Mouse (Mus musculus): ENCODE data around the gene Pik3r1. TPM values are rescaled to one million over a fixed set of nuclear protein-coding genes. Genes with fewer than 3 reads are reported as not detected.
A peak's percentile ranks its signal among the peaks of the same experiment; 100 is the strongest.

Gene Pik3r1
- total and polyA plus RNA-seq, 2 experiments from 2014 or later = 16.3 to 31.6 TPM

- Histone ChIP-seq H3K4me3 (ENCODE audit: low read depth, low read length) (no peak overlapping the region), H3K4me2 (ENCODE audit: low read depth, low read length) (no peak overlapping the region), H3K9me3 (replicated peaks; ENCODE audit: control insufficient read depth, low read length) (no peaks in the 10 kb centered on the region), H3K36me3 (replicated peaks; ENCODE audit: control insufficient read depth, insufficient read depth, low read length) (no peaks in the 10 kb centered on the region), H3K4me1 (ENCODE audit: control insufficient read depth, insufficient read depth) (peaks cover 31% of the 10 kb centered on the region), H3K27me3 (ENCODE audit: control insufficient read depth, insufficient read depth, low read length) (no peaks in the 10 kb centered on the region), H3K9ac (replicated peaks; ENCODE audit: low read depth, low read length) (no peak overlapping the region), H3K27ac (ENCODE audit: low read depth) (0 out of 2 replicates have a peak overlapping the region, but pooled peaks have one; percentile 15)
- DNase-seq (ENCODE audit: low spot score) (no peak), ATAC-seq (ENCODE audit: insufficient read depth, low read depth) (no peak)
- WGBS = 75% methylated on average over 4 of the region's 4 CpGs
- TF ChIP-seq CTCF (IDR thresholded peaks at IDR 0.05; ENCODE audit: low read depth) (no peak), EP300 (IDR thresholded peaks at IDR 0.05; ENCODE audit: low read depth) (no peak)
Observed at GRCm38 (mm10) chr13:101729248-101730055, 38.6 kb downstream of the Pik3r1 start.

- peak overlapping the region; percentile 6; the same call in 1 of the 2 replicates for H3K27ac ChIP-seq (ENCODE audit: low read depth)
- peaks cover 34% of the 10 kb centered on the region for H3K4me1 ChIP-seq (ENCODE audit: control insufficient read depth, insufficient read depth)
- no peaks in the 10 kb centered on the region for H3K36me3 ChIP-seq (replicated peaks; ENCODE audit: control insufficient read depth, insufficient read depth, low read length)
- TF ChIP-seq EP300 (IDR thresholded peaks at IDR 0.05; ENCODE audit: low read depth) (no peak), CTCF (IDR thresholded peaks at IDR 0.05; ENCODE audit: low read depth) (peak; percentile 64)
- no peak overlapping the region for H3K4me2 ChIP-seq (ENCODE audit: low read depth, low read length)
- H3K27me3 ChIP-seq (ENCODE audit: control insufficient read depth, insufficient read depth, low read length) = no peaks in the 10 kb centered on the region
- ATAC-seq (ENCODE audit: insufficient read depth, low read depth) = peak; percentile 63; the same call in 1 of the 2 replicates
- peak; percentile 63 for DNase-seq (ENCODE audit: low spot score)
- no peak overlapping the region for H3K9ac ChIP-seq (replicated peaks; ENCODE audit: low read depth, low read length)
- no peak overlapping the region for H3K4me3 ChIP-seq (ENCODE audit: low read depth, low read length)
- 60% methylated on average over 7 of the region's 7 CpGs for WGBS
- H3K9me3 ChIP-seq (replicated peaks; ENCODE audit: control insufficient read depth, low read length) = no peaks in the 10 kb centered on the region
Observed at GRCm38 (mm10) chr13:101728816-101729215, 39.2 kb downstream of the Pik3r1 start.

- 91% methylated on average over 3 of the region's 3 CpGs for WGBS
- Histone ChIP-seq H3K27me3 (ENCODE audit: control insufficient read depth, insufficient read depth, low read length) (no peaks in the 10 kb centered on the region), H3K9ac (replicated peaks; ENCODE audit: low read depth, low read length) (no peak overlapping the region), H3K4me3 (ENCODE audit: low read depth, low read length) (no peak overlapping the region), H3K4me2 (ENCODE audit: low read depth, low read length) (no peak overlapping the region), H3K4me1 (ENCODE audit: control insufficient read depth, insufficient read depth) (peaks cover 29% of the 10 kb centered on the region), H3K9me3 (replicated peaks; ENCODE audit: control insufficient read depth, low read length) (no peaks in the 10 kb centered on the region), H3K36me3 (replicated peaks; ENCODE audit: control insufficient read depth, insufficient read depth, low read length) (no peaks in the 10 kb centered on the region), H3K27ac (ENCODE audit: low read depth) (peak overlapping the region; percentile 6; the same call in 1 of the 2 replicates)
- no peak for ATAC-seq (ENCODE audit: insufficient read depth, low read depth)
- no peak for TF ChIP-seq CTCF (IDR thresholded peaks at IDR 0.05; ENCODE audit: low read depth)
- no peak for TF ChIP-seq EP300 (IDR thresholded peaks at IDR 0.05; ENCODE audit: low read depth)
- no peak for DNase-seq (ENCODE audit: low spot score)
Observed at GRCm38 (mm10) chr13:101728300-101728699, 39.7 kb downstream of the Pik3r1 start.

GRCm38 (mm10) chr13:101727837-101728236 is 40.2 kb downstream of the Pik3r1 start:
- H3K9me3 ChIP-seq (replicated peaks; ENCODE audit: control insufficient read depth, low read length) = no peaks in the 10 kb centered on the region
- H3K27ac ChIP-seq (ENCODE audit: low read depth) = peak overlapping the region; percentile 38; the same call in 1 of the 2 replicates
- H3K9ac ChIP-seq (replicated peaks; ENCODE audit: low read depth, low read length) = no peak overlapping the region
- WGBS = 72% methylated on average over 5 of the region's 5 CpGs
- H3K36me3 ChIP-seq (replicated peaks; ENCODE audit: control insufficient read depth, insufficient read depth, low read length) = no peaks in the 10 kb centered on the region
- ATAC-seq (ENCODE audit: insufficient read depth, low read depth) (no peak), DNase-seq (ENCODE audit: low spot score) (no peak)
- peaks cover 24% of the 10 kb centered on the region for H3K4me1 ChIP-seq (ENCODE audit: control insufficient read depth, insufficient read depth)
- H3K4me3 ChIP-seq (ENCODE audit: low read depth, low read length) = no peak overlapping the region
- no peak overlapping the region for H3K4me2 ChIP-seq (ENCODE audit: low read depth, low read length)
- no peak for TF ChIP-seq CTCF (IDR thresholded peaks at IDR 0.05; ENCODE audit: low read depth)
- no peak for TF ChIP-seq EP300 (IDR thresholded peaks at IDR 0.05; ENCODE audit: low read depth)
- H3K27me3 ChIP-seq (ENCODE audit: control insufficient read depth, insufficient read depth, low read length) = no peaks in the 10 kb centered on the region

GRCm38 (mm10) chr13:101726922-101727321 is 41.1 kb downstream of the Pik3r1 start:
- no peak for TF ChIP-seq CTCF (IDR thresholded peaks at IDR 0.05; ENCODE audit: low read depth)
- TF ChIP-seq EP300 (IDR thresholded peaks at IDR 0.05; ENCODE audit: low read depth) = no peak
- no peaks in the 10 kb centered on the region for H3K9me3 ChIP-seq (replicated peaks; ENCODE audit: control insufficient read depth, low read length)
- 0 out of 2 replicates have a peak, but pooled peaks cover 5% of the 10 kb centered on the region for H3K36me3 ChIP-seq (replicated peaks; ENCODE audit: control insufficient read depth, insufficient read depth, low read length)
- no peak overlapping the region for H3K4me3 ChIP-seq (ENCODE audit: low read depth, low read length)
- no peak overlapping the region for H3K27ac ChIP-seq (ENCODE audit: low read depth)
- no peak overlapping the region for H3K4me2 ChIP-seq (ENCODE audit: low read depth, low read length)
- peaks cover 24% of the 10 kb centered on the region for H3K4me1 ChIP-seq (ENCODE audit: control insufficient read depth, insufficient read depth)
- DNase-seq (ENCODE audit: low spot score) (no peak), ATAC-seq (ENCODE audit: insufficient read depth, low read depth) (no peak)
- H3K27me3 ChIP-seq (ENCODE audit: control insufficient read depth, insufficient read depth, low read length) = no peaks in the 10 kb centered on the region
- WGBS = 78% methylated on average over 3 of the region's 3 CpGs
- H3K9ac ChIP-seq (replicated peaks; ENCODE audit: low read depth, low read length) = no peak overlapping the region

Measured in heart, postnatal 0 days (tissue).